Mouse (Mus musculus): ENCODE results near the gene Apom.

Apom gene

GRCm38 (mm10) chr17:35096597-35096996 lies 35.3 kb downstream of the Apom start:
- no peak for DNase-seq (ENCODE audit: low spot score)

- DNase-seq (ENCODE audit: low spot score), result no peak
Observed at GRCm38 (mm10) chr17:35094475-35095365, 37.1 kb downstream of the Apom start.

- DNase-seq (ENCODE audit: low spot score), result no peak
Observed at GRCm38 (mm10) chr17:35092403-35093198, 39.2 kb downstream of the Apom start.

- no peak for DNase-seq (ENCODE audit: low spot score)
Observed at GRCm38 (mm10) chr17:35090166-35090932, 41.5 kb downstream of the Apom start.

GRCm38 (mm10) chr17:35088825-35089644 lies 42.8 kb downstream of the Apom start, which contains the start of gene Abhd16a:
Abhd16a (plus strand) TSS chr17:35089263.
- peak; percentile 93 for DNase-seq (ENCODE audit: low spot score)

- DNase-seq (ENCODE audit: low spot score), result no peak
Observed at GRCm38 (mm10) chr17:35088151-35088550, 43.7 kb downstream of the Apom start.

- no peak for DNase-seq (ENCODE audit: low spot score)
Observed at GRCm38 (mm10) chr17:35085208-35085865, 46.5 kb downstream of the Apom start, which contains the start of gene Ly6g6f. Ly6g6f (minus strand) TSS chr17:35085610.

GRCm38 (mm10) chr17:35083929-35084497 lies 47.8 kb downstream of the Apom start:
- DNase-seq (ENCODE audit: low spot score), result no peak

GRCm38 (mm10) chr17:35082841-35083576 lies 48.8 kb downstream of the Apom start:
- no peak for DNase-seq (ENCODE audit: low spot score)

GRCm38 (mm10) chr17:35080710-35081109 lies 51.1 kb downstream of the Apom start:
- DNase-seq (ENCODE audit: low spot score), result no peak

- DNase-seq (ENCODE audit: low spot score), result no peak
Observed at GRCm38 (mm10) chr17:35080248-35080647, 51.6 kb downstream of the Apom start.

- DNase-seq (ENCODE audit: low spot score), result no peak
Observed at GRCm38 (mm10) chr17:35079778-35080177, 52.1 kb downstream of the Apom start.
